Mouse (Mus musculus) CH12.LX (cell line): ENCODE data around the gene Oma1. TPM values are rescaled to one million over a fixed set of nuclear protein-coding genes. Genes with fewer than 3 reads are reported as not detected.

ENCODE experiments used
- polyA plus RNA-seq: library from polyadenylated mRNA; unstranded; fragments of >175 nt; gene quantifications from 2 replicates; pipeline ENCODE4 v1.2.1, GENCODE M21; 2012; ENCODE audit warnings: low read depth; ENCODE audit not compliant: insufficient read length
- total RNA-seq, 2 experiments: library from RNA; depleted of rRNA; stranded (reverse); fragments of 300-350 nt in 1 of 2; fragments of >200 nt in 1 of 2; gene quantifications; 2 replicates each; pipeline ENCODE4 v1.2.3; 2012 to 2014

The Oma1 gene
- total and polyA plus RNA-seq, 3 experiments, result 15.7 to 20.7 (median 16.8) TPM

Other genes with a start within 250 kb of the Oma1 start
- gene Mier1, start 199.4 kb upstream of the Oma1 start, total RNA-seq (2012; rRNA removed), result 34.4 and 36.2 TPM in 2 replicates
- 22.5 and 24.9 TPM in 2 replicates for gene Mier1, start 199.4 kb upstream of the Oma1 start, total RNA-seq (2014; rRNA removed)
- 35.0 and 50.3 TPM in 2 replicates for gene Mier1, start 199.4 kb upstream of the Oma1 start, polyA plus RNA-seq
- gene Wdr78, start 199.3 kb upstream of the Oma1 start, total RNA-seq (2012; rRNA removed), result 0.71 and 1.1 TPM in 2 replicates
- 0.47 and 0.63 TPM in 2 replicates for gene Wdr78, start 199.3 kb upstream of the Oma1 start, total RNA-seq (2014; rRNA removed)
- gene Wdr78, start 199.3 kb upstream of the Oma1 start, polyA plus RNA-seq, result 0.29 and 0.60 TPM in 2 replicates
- 6.0 and 8.7 TPM in 2 replicates for gene Slc35d1, start 98.6 kb upstream of the Oma1 start, total RNA-seq (2012; rRNA removed)
- 7.0 and 8.7 TPM in 2 replicates for gene Slc35d1, start 98.6 kb upstream of the Oma1 start, total RNA-seq (2014; rRNA removed)
- gene Slc35d1, start 98.6 kb upstream of the Oma1 start, polyA plus RNA-seq, result 11.5 and 11.7 TPM in 2 replicates
- gene 4921539E11Rik, start 22.9 kb upstream of the Oma1 start, total RNA-seq (2012; rRNA removed), result not detected in 2 replicates
- not detected in 2 replicates for gene 4921539E11Rik, start 22.9 kb upstream of the Oma1 start, total RNA-seq (2014; rRNA removed)
- not detected in 2 replicates for gene 4921539E11Rik, start 22.9 kb upstream of the Oma1 start, polyA plus RNA-seq